ENCODE assay signal across 8 mouse cellular contexts in the genomic region with DNA sequence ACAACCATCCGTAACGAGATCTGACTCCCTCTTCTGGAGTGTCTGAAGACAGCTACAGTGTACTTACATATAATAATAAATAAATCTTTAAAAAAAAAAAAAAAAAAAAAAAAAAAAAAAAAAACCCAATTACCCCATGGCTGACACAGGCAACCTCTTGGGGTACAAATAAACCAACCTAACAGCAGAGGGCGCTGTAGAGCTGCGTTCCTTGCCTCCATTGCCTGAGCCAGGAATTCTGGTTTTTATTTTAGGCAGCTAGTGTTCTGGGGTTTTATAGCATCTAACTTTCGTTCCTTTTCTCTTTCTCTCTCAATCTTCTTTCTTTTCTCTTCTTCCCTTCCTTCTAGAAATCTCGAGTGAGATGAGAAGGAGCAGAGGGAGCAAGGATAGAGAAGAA. TPM values are rescaled to one million over a fixed set of nuclear protein-coding genes. Genes with fewer than 3 reads are reported as not detected.
DNase-seq lines count a peak whose midpoint lies in the region; ATAC-seq and TF ChIP-seq lines count a peak whose summit lies in the region.
"Not testable (repeated sequence)": the region's sequence is repeated elsewhere in the genome, so short reads cannot be mapped to it uniquely, and the experiment has no call there.

No protein-coding gene starts in this region.

- not testable (repeated sequence) for H3K9me3 ChIP-seq in forebrain, postnatal 0 days (ENCODE audit: low read length); hindbrain, embryonic 14.5 days (ENCODE audit: control insufficient read depth, low read length)

- peak; percentile 66 for DNase-seq in Muller cell, postnatal 12 days (ENCODE audit: inconsistent ontology term)
- DNase-seq in cerebellum, adult 2 months, result peak; percentile 73 to 80
- peak; percentile 63 for DNase-seq in forebrain, postnatal 0 days
- DNase-seq in hindbrain, embryonic 14.5 days (ENCODE audit: low spot score), result peak; percentile 73
- DNase-seq in layer of hippocampus, postnatal 14 days (ENCODE audit: low spot score in 2 of 2), result peak; percentile 51 to 80
- peak; percentile 93 for DNase-seq in lung, postnatal 36 days
- peak; percentile 63 for DNase-seq in right cerebral cortex, postnatal 4 days
- peak; percentile 76 for DNase-seq in urinary bladder, postnatal 25 days (ENCODE audit: low spot score)

- H3K27ac ChIP-seq in cerebellum, adult 2 months (ENCODE audit: insufficient read depth, low read length); forebrain, postnatal 0 days (ENCODE audit: low read depth, low read length); hindbrain, embryonic 14.5 days: not testable (repeated sequence)

- H3K4me2 ChIP-seq in forebrain, postnatal 0 days (ENCODE audit: low read depth); hindbrain, embryonic 14.5 days (replicated peaks): not testable (repeated sequence)

- not testable (repeated sequence) for TF ChIP-seq POLR2A in cerebellum, adult 2 months (IDR thresholded peaks at IDR 0.05; ENCODE audit: borderline replicate concordance, insufficient read depth, low read length)

- peak; percentile 77 for TF ChIP-seq CTCF in cerebellum, adult 2 months (IDR thresholded peaks at IDR 0.05; ENCODE audit: borderline replicate concordance, insufficient read depth, low read depth, low read length)
- TF ChIP-seq CTCF in forebrain, postnatal 0 days (IDR thresholded peaks at IDR 0.05; ENCODE audit: low read depth), result peak; percentile 56

- H3K4me1 ChIP-seq in cerebellum, adult 2 months (ENCODE audit: control insufficient read depth, insufficient read depth, low read length); forebrain, postnatal 0 days (ENCODE audit: insufficient read depth); hindbrain, embryonic 14.5 days (replicated peaks; ENCODE audit: control insufficient read depth, insufficient read depth, low read length): not testable (repeated sequence)

- H3K36me3 ChIP-seq in forebrain, postnatal 0 days (ENCODE audit: insufficient read depth); hindbrain, embryonic 14.5 days (replicated peaks; ENCODE audit: control insufficient read depth, insufficient read depth): not testable (repeated sequence)

- 11% methylated on average over 6 of the region's 6 CpGs for WGBS in cerebellum, adult 2 months
- 11% methylated on average over 4 of the region's 6 CpGs for WGBS in forebrain, postnatal 0 days
- WGBS in hindbrain, embryonic 14.5 days, result 13% methylated on average over 4 of the region's 6 CpGs

- H3K9ac ChIP-seq in forebrain, postnatal 0 days; hindbrain, embryonic 14.5 days: not testable (repeated sequence)

- not testable (repeated sequence) for H3K4me3 ChIP-seq in cerebellum, adult 2 months (replicated peaks; ENCODE audit: insufficient read depth, low read depth, low read length); forebrain, postnatal 0 days (ENCODE audit: low read depth, low read length); hindbrain, embryonic 14.5 days (replicated peaks; ENCODE audit: low read length)

- ATAC-seq in forebrain, postnatal 0 days; hindbrain, embryonic 14.5 days (ENCODE audit: low FRiP score): not testable (repeated sequence)

- H3K27me3 ChIP-seq in cerebellum, adult 2 months (ENCODE audit: control insufficient read depth, insufficient read depth, low read length); forebrain, postnatal 0 days (ENCODE audit: insufficient read depth, low read length); hindbrain, embryonic 14.5 days (ENCODE audit: control insufficient read depth, insufficient read depth, low read length): not testable (repeated sequence)

RNA-seq across cellular contexts. Expression of gene Socs7, which starts 4.7 kb away (rescaled TPM):
- 54.3 and 61.2 TPM in 2 replicates for polyA plus RNA-seq in cerebellum, adult 2 months (2012; rRNA removed)
- total RNA-seq in forebrain, postnatal 0 days (2014; rRNA removed), result 54.9 and 64.3 TPM in 2 replicates
- 5.3 and 6.4 TPM in 2 replicates for polyA plus RNA-seq in forebrain, postnatal 0 days (2015; fragmentation: Nextera tagmentation; extraction: Ambion mirVana)
- 6.4 and 6.7 TPM in 2 replicates for polyA plus RNA-seq in hindbrain, embryonic 14.5 days (2014; fragmentation: Nextera tagmentation; extraction: Ambion mirVana)
- total RNA-seq in layer of hippocampus, postnatal 14 days (2021), result 10 to 100 TPM; 75.2 to 77.8 TPM

RNA-seq across cellular contexts. Expression of gene Gpr179, which starts 5.8 kb away (rescaled TPM):
- 0.62 and 0.87 TPM in 2 replicates for polyA plus RNA-seq in cerebellum, adult 2 months (2012; rRNA removed)
- total RNA-seq in forebrain, postnatal 0 days (2014; rRNA removed), result 0.46 and 0.62 TPM in 2 replicates
- polyA plus RNA-seq in forebrain, postnatal 0 days (2015; fragmentation: Nextera tagmentation; extraction: Ambion mirVana), result 0.21 and 0.45 TPM in 2 replicates
- polyA plus RNA-seq in hindbrain, embryonic 14.5 days (2014; fragmentation: Nextera tagmentation; extraction: Ambion mirVana), result 0.23 and 0.50 TPM in 2 replicates
- total RNA-seq in layer of hippocampus, postnatal 14 days (2021), result under 1 TPM; 0.21 to 0.24 TPM

RNA-seq across cellular contexts. Expression of gene Mrpl45, which starts 42.1 kb away (rescaled TPM):
- 37.8 and 40.6 TPM in 2 replicates for polyA plus RNA-seq in cerebellum, adult 2 months (2012; rRNA removed)
- 29.0 and 34.9 TPM in 2 replicates for total RNA-seq in forebrain, postnatal 0 days (2014; rRNA removed)
- polyA plus RNA-seq in forebrain, postnatal 0 days (2015; fragmentation: Nextera tagmentation; extraction: Ambion mirVana), result 33.3 and 37.7 TPM in 2 replicates
- 32.8 and 37.3 TPM in 2 replicates for polyA plus RNA-seq in hindbrain, embryonic 14.5 days (2014; fragmentation: Nextera tagmentation; extraction: Ambion mirVana)
- 10 to 100 TPM; 20.4 to 22.7 TPM for total RNA-seq in layer of hippocampus, postnatal 14 days (2021)

RNA-seq across cellular contexts. Expression of gene Arhgap23, which starts 57.7 kb away (rescaled TPM):
- polyA plus RNA-seq in cerebellum, adult 2 months (2012; rRNA removed), result 68.9 and 77.2 TPM in 2 replicates
- total RNA-seq in forebrain, postnatal 0 days (2014; rRNA removed), result 52.7 and 52.9 TPM in 2 replicates
- 7.0 and 10.2 TPM in 2 replicates for polyA plus RNA-seq in forebrain, postnatal 0 days (2015; fragmentation: Nextera tagmentation; extraction: Ambion mirVana)
- 8.5 and 10.0 TPM in 2 replicates for polyA plus RNA-seq in hindbrain, embryonic 14.5 days (2014; fragmentation: Nextera tagmentation; extraction: Ambion mirVana)
- total RNA-seq in layer of hippocampus, postnatal 14 days (2021), result 10 to 100 TPM; 66.7 to 70.0 TPM
